Mouse (Mus musculus): ENCODE measurements at regions not wholly inside any gene's neighbourhood (a gene's known extent, or its start where the extent isn't known, plus 50 kb on each side); places are given as distances from the start of the nearest gene placed in this dataset.

GRCm38 (mm10) chr16:5534385-5534784 lies 278.6 kb upstream of the Eef2kmt start:
- Histone ChIP-seq H3K36me3 (ENCODE audit: control insufficient read depth, insufficient read depth) (no peaks in the 10 kb centered on the region), H3K79me2 (ENCODE audit: control insufficient read depth, insufficient read depth) (no peaks in the 10 kb centered on the region), H3ac (ENCODE audit: control insufficient read depth, insufficient read length, low read depth) (no peak overlapping the region), H3K27me3 (ENCODE audit: control insufficient read depth, insufficient read depth, insufficient read length) (no peaks in the 10 kb centered on the region), H3K79me3 (ENCODE audit: low read depth) (no peaks in the 10 kb centered on the region), H3K4me3 (ENCODE audit: insufficient read depth, poor library complexity, severe bottlenecking) (no peak overlapping the region)
- TF ChIP-seq MAX (IDR thresholded peaks at IDR 0.05): no peak
- TF ChIP-seq CEBPB (IDR thresholded peaks at IDR 0.05; ENCODE audit: low read depth): no peak
- no peak for TF ChIP-seq FOSL1 (IDR thresholded peaks at IDR 0.05; ENCODE audit: insufficient read depth, low read length, poor library complexity, severe bottlenecking)
- no peak for TF ChIP-seq CTCF (IDR thresholded peaks at IDR 0.05; ENCODE audit: control insufficient read depth, insufficient read depth, insufficient read length)
- TF ChIP-seq MYOD1 (IDR thresholded peaks at IDR 0.05; ENCODE audit: control insufficient read depth, insufficient read length, low read depth): no peak
- TF ChIP-seq MYOG (IDR thresholded peaks at IDR 0.05; ENCODE audit: control insufficient read depth, extremely low read depth, insufficient read length): no peak
- TF ChIP-seq USF1 (IDR thresholded peaks at IDR 0.05; ENCODE audit: low read depth): no peak

- H3K4me3 ChIP-seq (ENCODE audit: insufficient read depth, poor library complexity, severe bottlenecking): no peak overlapping the region
- no peaks in the 10 kb centered on the region for H3K27me3 ChIP-seq (ENCODE audit: control insufficient read depth, insufficient read depth, insufficient read length)
- H3ac ChIP-seq (ENCODE audit: control insufficient read depth, insufficient read length, low read depth): no peak overlapping the region
- H3K79me2 ChIP-seq (ENCODE audit: control insufficient read depth, insufficient read depth): no peaks in the 10 kb centered on the region
- no peaks in the 10 kb centered on the region for H3K79me3 ChIP-seq (ENCODE audit: low read depth)
- no peak for TF ChIP-seq MYOG (IDR thresholded peaks at IDR 0.05; ENCODE audit: control insufficient read depth, extremely low read depth, insufficient read length)
- no peak for TF ChIP-seq FOSL1 (IDR thresholded peaks at IDR 0.05; ENCODE audit: insufficient read depth, low read length, poor library complexity, severe bottlenecking)
- no peak for TF ChIP-seq USF1 (IDR thresholded peaks at IDR 0.05; ENCODE audit: low read depth)
- no peak for TF ChIP-seq CEBPB (IDR thresholded peaks at IDR 0.05; ENCODE audit: low read depth)
- TF ChIP-seq CTCF (IDR thresholded peaks at IDR 0.05; ENCODE audit: control insufficient read depth, insufficient read depth, insufficient read length): no peak
- no peak for TF ChIP-seq MAX (IDR thresholded peaks at IDR 0.05)
- no peak for TF ChIP-seq MYOD1 (IDR thresholded peaks at IDR 0.05; ENCODE audit: control insufficient read depth, insufficient read length, low read depth)
- no peaks in the 10 kb centered on the region for H3K36me3 ChIP-seq (ENCODE audit: control insufficient read depth, insufficient read depth)
These were observed 276.5 kb upstream of the Eef2kmt start for GRCm38 (mm10) chr16:5532281-5532680.

- H3K79me2 ChIP-seq (ENCODE audit: control insufficient read depth, insufficient read depth): no peaks in the 10 kb centered on the region
- H3K4me3 ChIP-seq (ENCODE audit: insufficient read depth, poor library complexity, severe bottlenecking): no peak overlapping the region
- no peaks in the 10 kb centered on the region for H3K27me3 ChIP-seq (ENCODE audit: control insufficient read depth, insufficient read depth, insufficient read length)
- H3K79me3 ChIP-seq (ENCODE audit: low read depth): no peaks in the 10 kb centered on the region
- TF ChIP-seq MAX (IDR thresholded peaks at IDR 0.05) (no peak), MYOG (IDR thresholded peaks at IDR 0.05; ENCODE audit: control insufficient read depth, extremely low read depth, insufficient read length) (no peak), USF1 (IDR thresholded peaks at IDR 0.05; ENCODE audit: low read depth) (no peak), CEBPB (IDR thresholded peaks at IDR 0.05; ENCODE audit: low read depth) (no peak), FOSL1 (IDR thresholded peaks at IDR 0.05; ENCODE audit: insufficient read depth, low read length, poor library complexity, severe bottlenecking) (no peak), MYOD1 (IDR thresholded peaks at IDR 0.05; ENCODE audit: control insufficient read depth, insufficient read length, low read depth) (no peak), CTCF (IDR thresholded peaks at IDR 0.05; ENCODE audit: control insufficient read depth, insufficient read depth, insufficient read length) (no peak)
- H3K36me3 ChIP-seq (ENCODE audit: control insufficient read depth, insufficient read depth): no peaks in the 10 kb centered on the region
- no peak overlapping the region for H3ac ChIP-seq (ENCODE audit: control insufficient read depth, insufficient read length, low read depth)
These were observed 274.0 kb upstream of the Eef2kmt start for GRCm38 (mm10) chr16:5529823-5530222.

GRCm38 (mm10) chr16:5527936-5528335 lies 272.2 kb upstream of the Eef2kmt start:
- Histone ChIP-seq H3K79me3 (ENCODE audit: low read depth) (no peaks in the 10 kb centered on the region), H3ac (ENCODE audit: control insufficient read depth, insufficient read length, low read depth) (no peak overlapping the region), H3K4me3 (ENCODE audit: insufficient read depth, poor library complexity, severe bottlenecking) (no peak overlapping the region), H3K27me3 (ENCODE audit: control insufficient read depth, insufficient read depth, insufficient read length) (no peaks in the 10 kb centered on the region), H3K79me2 (ENCODE audit: control insufficient read depth, insufficient read depth) (no peaks in the 10 kb centered on the region), H3K36me3 (ENCODE audit: control insufficient read depth, insufficient read depth) (no peaks in the 10 kb centered on the region)
- TF ChIP-seq CTCF (IDR thresholded peaks at IDR 0.05; ENCODE audit: control insufficient read depth, insufficient read depth, insufficient read length): no peak
- no peak for TF ChIP-seq MYOD1 (IDR thresholded peaks at IDR 0.05; ENCODE audit: control insufficient read depth, insufficient read length, low read depth)
- no peak for TF ChIP-seq FOSL1 (IDR thresholded peaks at IDR 0.05; ENCODE audit: insufficient read depth, low read length, poor library complexity, severe bottlenecking)
- no peak for TF ChIP-seq MYOG (IDR thresholded peaks at IDR 0.05; ENCODE audit: control insufficient read depth, extremely low read depth, insufficient read length)
- no peak for TF ChIP-seq USF1 (IDR thresholded peaks at IDR 0.05; ENCODE audit: low read depth)
- no peak for TF ChIP-seq MAX (IDR thresholded peaks at IDR 0.05)
- no peak for TF ChIP-seq CEBPB (IDR thresholded peaks at IDR 0.05; ENCODE audit: low read depth)

- TF ChIP-seq USF1 (IDR thresholded peaks at IDR 0.05; ENCODE audit: low read depth) (no peak), CEBPB (IDR thresholded peaks at IDR 0.05; ENCODE audit: low read depth) (no peak), MAX (IDR thresholded peaks at IDR 0.05) (no peak), MYOG (IDR thresholded peaks at IDR 0.05; ENCODE audit: control insufficient read depth, extremely low read depth, insufficient read length) (no peak), MYOD1 (IDR thresholded peaks at IDR 0.05; ENCODE audit: control insufficient read depth, insufficient read length, low read depth) (no peak), FOSL1 (IDR thresholded peaks at IDR 0.05; ENCODE audit: insufficient read depth, low read length, poor library complexity, severe bottlenecking) (no peak), CTCF (IDR thresholded peaks at IDR 0.05; ENCODE audit: control insufficient read depth, insufficient read depth, insufficient read length) (no peak)
- H3K79me2 ChIP-seq (ENCODE audit: control insufficient read depth, insufficient read depth): no peaks in the 10 kb centered on the region
- H3K4me3 ChIP-seq (ENCODE audit: insufficient read depth, poor library complexity, severe bottlenecking): no peak overlapping the region
- H3ac ChIP-seq (ENCODE audit: control insufficient read depth, insufficient read length, low read depth): no peak overlapping the region
- no peaks in the 10 kb centered on the region for H3K79me3 ChIP-seq (ENCODE audit: low read depth)
- H3K36me3 ChIP-seq (ENCODE audit: control insufficient read depth, insufficient read depth): no peaks in the 10 kb centered on the region
- H3K27me3 ChIP-seq (ENCODE audit: control insufficient read depth, insufficient read depth, insufficient read length): no peaks in the 10 kb centered on the region
These were observed 268.6 kb upstream of the Eef2kmt start for GRCm38 (mm10) chr16:5524375-5524774.
